Mouse (Mus musculus): ENCODE measurements around the gene Gm14214.

DNA sequence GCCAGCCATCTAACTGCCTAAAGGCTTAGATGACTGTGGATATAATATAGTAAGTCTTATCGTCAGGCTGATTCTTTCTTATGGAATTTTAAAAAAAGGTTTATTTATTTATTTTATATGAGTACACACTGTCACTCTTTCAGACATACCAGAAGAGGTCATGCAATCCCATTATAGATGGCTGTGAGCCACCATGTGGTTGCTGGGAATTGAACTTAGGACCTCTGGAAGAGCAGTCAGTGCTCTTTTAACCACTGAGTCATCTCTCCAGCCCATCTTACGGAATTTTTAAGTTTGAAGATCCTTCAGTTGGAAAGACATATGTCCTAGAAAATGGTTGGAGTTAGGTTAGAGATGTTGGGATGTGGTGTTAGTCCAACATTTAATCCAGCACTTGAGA lies 43.6 kb upstream of the Gm14214 start:
- TF ChIP-seq CTCF (IDR thresholded peaks at IDR 0.05; ENCODE audit: borderline replicate concordance, control insufficient read depth, extremely low read depth, insufficient read depth, low read length, poor library complexity) (no peak), POLR2A (IDR thresholded peaks at IDR 0.05; ENCODE audit: control insufficient read depth, extremely low read depth, insufficient read depth, low read length, poor library complexity) (no peak)
